Mouse (Mus musculus): ENCODE data around the gene Shkbp1.

DNA sequence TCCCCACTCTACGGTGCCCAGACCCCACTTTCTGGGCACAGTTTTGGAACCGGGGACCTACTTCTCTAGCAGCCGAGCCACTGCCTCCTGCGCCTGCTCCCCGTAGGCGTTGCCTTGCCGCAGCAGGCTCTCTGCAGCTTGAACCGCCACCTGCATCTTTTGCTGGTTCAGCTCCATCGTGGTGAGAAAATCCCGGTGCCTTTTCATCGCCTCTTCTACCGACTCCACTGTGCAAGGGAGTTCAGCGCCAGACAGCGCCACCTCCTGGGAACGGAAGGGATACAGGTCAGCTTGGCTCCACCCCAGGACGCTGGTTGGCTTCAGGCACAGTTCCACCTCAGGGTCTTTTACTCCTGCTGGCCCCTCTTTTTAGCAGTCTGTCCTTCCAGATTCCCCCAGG, 46.9 kb upstream of the Shkbp1 start:
- TF ChIP-seq TCF12 (IDR thresholded peaks at IDR 0.05; ENCODE audit: insufficient read depth, poor library complexity, severe bottlenecking) (no peak), REST (IDR thresholded peaks at IDR 0.05; ENCODE audit: insufficient read depth, insufficient read length) (no peak), POLR2A (IDR thresholded peaks at IDR 0.05; ENCODE audit: insufficient read length, low read depth) (no peak), MYOG (IDR thresholded peaks at IDR 0.05; ENCODE audit: control insufficient read depth in 1 of 3, insufficient read depth in 1 of 3, insufficient read length in 2 of 3, low read depth in 2 of 3) (no peak), E2F4 (IDR thresholded peaks at IDR 0.05; ENCODE audit: insufficient read depth) (no peak), MAX (IDR thresholded peaks at IDR 0.05; ENCODE audit: low read depth) (no peak), CEBPB (IDR thresholded peaks at IDR 0.05; ENCODE audit: insufficient read depth, poor library complexity, severe bottlenecking) (no peak), MYOD1 (IDR thresholded peaks at IDR 0.05; ENCODE audit: control insufficient read depth in 1 of 3, insufficient read length in 2 of 3, low read depth in 2 of 3) (no peak)
